Mouse (Mus musculus) C2C12 (cell line): ENCODE measurements around the gene Slitrk1.

Experiments used
- CEBPB ChIP-seq: IDR thresholded peaks from one replicate; pipeline ENCODE4 v1.6.1; 2011; ENCODE audit warnings: low read depth, mild to moderate bottlenecking, control low read depth, moderate library complexity
- CTCF ChIP-seq: IDR thresholded peaks from one replicate; pipeline ENCODE4 v1.5.1; 2011; ENCODE audit not compliant: control insufficient read depth, insufficient read depth, insufficient read length
- MAX ChIP-seq: IDR thresholded peaks from one replicate; pipeline ENCODE4 v1.6.1; 2011; ENCODE audit warnings: mild to moderate bottlenecking, control low read depth
- MYOD1 ChIP-seq: IDR thresholded peaks from one replicate; pipeline ENCODE4 v1.6.1; 2011; ENCODE audit warnings: low read depth; ENCODE audit not compliant: control insufficient read depth, insufficient read length
- USF1 ChIP-seq: IDR thresholded peaks from one replicate; pipeline ENCODE4 v1.6.1; 2011; ENCODE audit warnings: low read depth, mild to moderate bottlenecking, control low read depth, moderate library complexity

- no peak for TF ChIP-seq CTCF
- no peak for TF ChIP-seq MAX
- TF ChIP-seq CEBPB = no peak
- no peak for TF ChIP-seq USF1
- no peak for TF ChIP-seq MYOD1
Measured at GRCm38 (mm10) chr14:108935777-108936176, 21.8 kb upstream of the Slitrk1 start.
